Mouse (Mus musculus) MEL (cell line): ENCODE results near the gene Gzma. TPM values are rescaled to one million over a fixed set of nuclear protein-coding genes. Genes with fewer than 3 reads are reported as not detected.

Source experiments
- DNase-seq: peaks from one replicate; pipeline ENCODE4 v3.0.0; 2011; ENCODE audit warnings: low read depth, low spot score
- H3K27ac ChIP-seq: 2 replicates; pipeline ENCODE4 v1.5.1; 2012; ENCODE audit warnings: low read depth, mild to moderate bottlenecking, control low read depth, low read length, moderate library complexity; ENCODE audit not compliant: control insufficient read depth
- H3K27me3 ChIP-seq, 2 experiments: fragments of 150-350 bp in 1 of 2; sonication (generic) in 1 of 2; 2 replicates each; pipeline ENCODE4 v1.6.1; 2012; ENCODE audit warnings: low read length in 2 of 2, mild to moderate bottlenecking in 2 of 2, improper control_type of control experiment in 1 of 2, moderate library complexity in 1 of 2; ENCODE audit not compliant: insufficient read depth in 2 of 2, control insufficient read depth in 1 of 2
- H3K36me3 ChIP-seq, 2 experiments: 2 replicates each; pipeline ENCODE4 v1.6.1; 2012 to 2014; ENCODE audit warnings: low read length in 2 of 2, improper control_type of control experiment in 1 of 2, inconsistent platforms in 1 of 2, mild to moderate bottlenecking in 1 of 2; ENCODE audit not compliant: insufficient read depth in 2 of 2, control insufficient read depth in 1 of 2
- H3K4me1 ChIP-seq, 2 experiments: fragments of 150-350 bp in 1 of 2; sonication (generic) in 1 of 2; 2 replicates each; pipeline ENCODE4 v1.6.1; 2012; ENCODE audit warnings: low read length in 2 of 2, improper control_type of control experiment in 1 of 2, mild to moderate bottlenecking in 1 of 2; ENCODE audit not compliant: insufficient read depth in 2 of 2, control insufficient read depth in 1 of 2
- H3K4me3 ChIP-seq, 2 experiments: fragments of 150-350 bp in 1 of 2; sonication (generic) in 1 of 2; 2 replicates each; pipeline ENCODE4 v1.5.1; 2012; ENCODE audit warnings: low read depth in 2 of 2, low read length in 2 of 2, mild to moderate bottlenecking in 2 of 2, moderate library complexity in 2 of 2, control low read depth in 1 of 2, improper control_type of control experiment in 1 of 2; ENCODE audit not compliant: control insufficient read depth in 1 of 2, insufficient read depth in 1 of 2
- H3K79me2 ChIP-seq: 2 replicates; pipeline ENCODE4 v1.6.1; 2012; ENCODE audit warnings: mild to moderate bottlenecking, low read length, moderate library complexity; ENCODE audit not compliant: control insufficient read depth, poor library complexity, insufficient read depth
- H3K9ac ChIP-seq: 2 replicates; pipeline ENCODE4 v1.6.1; 2012; ENCODE audit warnings: low read depth, mild to moderate bottlenecking, control low read depth, low read length, moderate library complexity; ENCODE audit not compliant: control insufficient read depth, poor library complexity, severe bottlenecking
- H3K9me3 ChIP-seq: fragments of 150-350 bp; sonication (generic); replicated peaks from 2 replicates; pipeline ENCODE4 v1.6.1; 2012; ENCODE audit warnings: mild to moderate bottlenecking, low read length, improper control_type of control experiment, moderate library complexity; ENCODE audit not compliant: insufficient read depth
- BHLHE40 ChIP-seq: IDR thresholded peaks from 2 replicates; pipeline ENCODE4 v1.6.1; 2012; ENCODE audit warnings: low read depth, mild to moderate bottlenecking, inconsistent platforms, low read length, improper control_type of control experiment, borderline replicate concordance
- CHD2 ChIP-seq: IDR thresholded peaks from 2 replicates; pipeline ENCODE4 v1.6.1; 2011; ENCODE audit warnings: low read length, improper control_type of control experiment
- E2F4 ChIP-seq: IDR thresholded peaks from 2 replicates; pipeline ENCODE4 v1.6.1; 2011; ENCODE audit warnings: low read depth, low read length, improper control_type of control experiment, borderline replicate concordance
- ETS1 ChIP-seq: IDR thresholded peaks from 2 replicates; pipeline ENCODE4 v1.6.1; 2012; ENCODE audit warnings: low read depth, mild to moderate bottlenecking, inconsistent platforms, low read length, improper control_type of control experiment, moderate library complexity
- GABPA ChIP-seq: IDR thresholded peaks from 2 replicates; pipeline ENCODE4 v1.6.1; 2012; ENCODE audit warnings: low read depth, mild to moderate bottlenecking, inconsistent platforms, low read length, improper control_type of control experiment, moderate library complexity
- JUND ChIP-seq: IDR thresholded peaks from 2 replicates; pipeline ENCODE4 v1.6.1; 2011; ENCODE audit warnings: low read depth, mild to moderate bottlenecking, improper control_type of control experiment, low read length
- MAZ ChIP-seq: IDR thresholded peaks from 2 replicates; pipeline ENCODE4 v1.6.1; 2012; ENCODE audit warnings: low read depth, mild to moderate bottlenecking, inconsistent platforms, low read length, improper control_type of control experiment
- MEF2A ChIP-seq: IDR thresholded peaks from 2 replicates; pipeline ENCODE4 v1.6.1; 2014; ENCODE audit warnings: low read depth, mild to moderate bottlenecking, inconsistent platforms, low read length, improper control_type of control experiment; ENCODE audit not compliant: poor library complexity, insufficient replicate concordance, severe bottlenecking; ENCODE audit errors: extremely low read depth
- MXI1 ChIP-seq: IDR thresholded peaks from 2 replicates; pipeline ENCODE4 v1.6.1; 2011; ENCODE audit warnings: mild to moderate bottlenecking, low read depth, low read length, improper control_type of control experiment
- MYB ChIP-seq: IDR thresholded peaks from 2 replicates; pipeline ENCODE4 v1.6.1; 2011; ENCODE audit warnings: mild to moderate bottlenecking, low read depth, low read length, improper control_type of control experiment
- NELFE ChIP-seq: IDR thresholded peaks from 2 replicates; pipeline ENCODE4 v1.6.1; 2011; ENCODE audit warnings: low read depth, low read length, improper control_type of control experiment
- POLR2AphosphoS2 ChIP-seq: IDR thresholded peaks from 2 replicates; pipeline ENCODE4 v1.6.1; 2011; ENCODE audit warnings: low read length, improper control_type of control experiment
- POLR2AphosphoS5 ChIP-seq: IDR thresholded peaks from 2 replicates; pipeline ENCODE4 v1.6.1; 2012; ENCODE audit warnings: low read depth, borderline replicate concordance, mild to moderate bottlenecking, inconsistent platforms, low read length, moderate library complexity, mixed read lengths
- SMC3 ChIP-seq: IDR thresholded peaks from 2 replicates; pipeline ENCODE4 v1.6.1; 2011; ENCODE audit warnings: low read depth, low read length, improper control_type of control experiment
- USF1 ChIP-seq: IDR thresholded peaks from 2 replicates; pipeline ENCODE4 v1.6.1; 2014; ENCODE audit warnings: low read depth, mild to moderate bottlenecking, inconsistent platforms, low read length, improper control_type of control experiment, moderate library complexity
- USF2 ChIP-seq, 2 experiments: IDR thresholded peaks; 2 replicates each; pipeline ENCODE4 v1.6.1; 2011 to 2012; ENCODE audit warnings: improper control_type of control experiment in 2 of 2, low read length in 2 of 2, borderline replicate concordance in 1 of 2, inconsistent platforms in 1 of 2, low read depth in 1 of 2, mild to moderate bottlenecking in 1 of 2; ENCODE audit not compliant: insufficient read depth in 1 of 2
- ZKSCAN1 ChIP-seq: IDR thresholded peaks from 2 replicates; pipeline ENCODE4 v1.6.1; 2012; ENCODE audit warnings: low read depth, mild to moderate bottlenecking, inconsistent platforms, low read length, improper control_type of control experiment, moderate library complexity
- polyA plus RNA-seq, 2 experiments: library from polyadenylated mRNA; stranded (reverse) in 1 of 2; unstranded in 1 of 2; fragments of >175 nt in 1 of 2; fragments of >200 nt in 1 of 2; gene quantifications; 2 replicates each; pipeline versions ENCODE4 v1.2.1 to v1.2.4; 2012; ENCODE audit warnings: low replicate concordance in 2 of 2, low read depth in 1 of 2; ENCODE audit not compliant: insufficient read length in 2 of 2, insufficient read depth in 1 of 2, missing spikeins in 1 of 2
- total RNA-seq: library from RNA; depleted of rRNA; stranded (reverse); fragments of 300-350 nt; gene quantifications from 2 replicates; pipeline ENCODE4 v1.2.3, GENCODE M21; 2012

Gzma gene
- total and polyA plus RNA-seq, 3 experiments, result not detected

DNA sequence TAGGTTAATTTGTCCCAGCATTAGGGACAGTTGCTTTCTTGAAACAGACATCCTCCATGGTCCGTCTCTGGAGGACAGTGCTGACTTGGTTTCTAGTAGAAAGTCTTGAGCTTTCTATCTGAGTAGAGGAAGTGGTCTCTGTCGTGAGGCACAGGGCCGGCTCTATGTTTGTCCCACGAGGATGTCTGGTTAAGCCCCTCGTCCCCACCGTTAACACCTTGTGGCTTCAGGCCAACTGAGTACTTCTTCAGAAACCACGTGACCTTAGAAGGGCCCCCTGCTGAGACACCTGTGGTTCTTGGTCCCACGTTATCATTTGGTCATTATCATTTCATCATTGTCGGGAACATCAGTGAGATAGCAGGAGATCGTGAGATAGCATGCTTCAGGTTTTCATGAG is 1.0 kb upstream of the Gzma start:
- Histone ChIP-seq H3K79me2 (no peaks in the 10 kb centered on the region), H3K27me3 (no peaks in the 10 kb centered on the region; a peak in 1 of 4 replicates), H3K9ac (no peak overlapping the region), H3K4me1 (no peaks in the 10 kb centered on the region), H3K4me3 (no peak overlapping the region), H3K9me3 (no peaks in the 10 kb centered on the region), H3K36me3 (no peaks in the 10 kb centered on the region), H3K27ac (no peak overlapping the region)
- DNase-seq, result no peak
- TF ChIP-seq NELFE, result no peak
- no peak for TF ChIP-seq USF2 (IDR thresholded peaks at IDR 0.05; ENCODE audit: borderline replicate concordance in 1 of 2, insufficient read depth in 1 of 2, low read depth in 1 of 2, low read length in 2 of 2)
- TF ChIP-seq ZKSCAN1, result no peak
- no peak for TF ChIP-seq USF1
- TF ChIP-seq JUND, result no peak
- TF ChIP-seq ETS1, result no peak
- TF ChIP-seq POLR2AphosphoS2, result no peak
- TF ChIP-seq, all 39 proteins: peak for 0

DNA sequence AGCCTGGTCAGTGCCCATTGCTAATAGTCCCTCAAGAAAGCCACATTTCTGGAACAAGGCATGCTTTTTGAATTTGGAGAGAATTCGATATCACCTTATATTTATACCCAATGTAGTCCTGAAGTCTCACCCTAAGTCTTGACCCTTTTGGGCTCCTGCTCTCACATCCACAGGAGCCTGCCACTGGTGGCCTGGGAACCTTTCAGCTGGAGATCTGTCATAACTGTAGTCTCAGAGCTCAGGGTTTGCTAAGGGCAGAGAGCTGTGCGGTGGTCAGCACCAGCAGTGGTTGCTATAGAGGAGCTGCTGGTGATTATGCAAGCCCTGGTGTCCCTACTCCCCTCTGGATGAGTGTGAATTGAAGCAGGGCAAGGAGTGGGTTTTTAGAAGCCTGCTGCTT is 2.4 kb downstream of the Gzma start:
- no peak overlapping the region for H3K4me3 ChIP-seq
- no peaks in the 10 kb centered on the region for H3K9me3 ChIP-seq
- peaks cover 0 to 5% of the 10 kb centered on the region in 2 experiments; a peak in 2 of 4 replicates for H3K4me1 ChIP-seq
- no peak overlapping the region for H3K27ac ChIP-seq
- no peak overlapping the region for H3K9ac ChIP-seq
- H3K36me3 ChIP-seq, result peaks cover 0 to 2% of the 10 kb centered on the region in 2 experiments; a peak in 1 of 4 replicates
- DNase-seq, result no peak
- H3K27me3 ChIP-seq, result no peaks in the 10 kb centered on the region; a peak in 1 of 4 replicates
- TF ChIP-seq BHLHE40 (no peak), GABPA (no peak), JUND (no peak), CHD2 (no peak), MEF2A (no peak), POLR2AphosphoS5 (no peak), ZKSCAN1 (no peak), ETS1 (no peak), SMC3 (no peak), E2F4 (no peak), MYB (no peak), MXI1 (no peak), USF2 (IDR thresholded peaks at IDR 0.05; ENCODE audit: borderline replicate concordance in 1 of 2, insufficient read depth in 1 of 2, low read depth in 1 of 2, low read length in 2 of 2) (no peak), MAZ (no peak)
- no peaks in the 10 kb centered on the region for H3K79me2 ChIP-seq
